8 mouse cellular contexts compared by ENCODE assay signal in the genomic region with DNA sequence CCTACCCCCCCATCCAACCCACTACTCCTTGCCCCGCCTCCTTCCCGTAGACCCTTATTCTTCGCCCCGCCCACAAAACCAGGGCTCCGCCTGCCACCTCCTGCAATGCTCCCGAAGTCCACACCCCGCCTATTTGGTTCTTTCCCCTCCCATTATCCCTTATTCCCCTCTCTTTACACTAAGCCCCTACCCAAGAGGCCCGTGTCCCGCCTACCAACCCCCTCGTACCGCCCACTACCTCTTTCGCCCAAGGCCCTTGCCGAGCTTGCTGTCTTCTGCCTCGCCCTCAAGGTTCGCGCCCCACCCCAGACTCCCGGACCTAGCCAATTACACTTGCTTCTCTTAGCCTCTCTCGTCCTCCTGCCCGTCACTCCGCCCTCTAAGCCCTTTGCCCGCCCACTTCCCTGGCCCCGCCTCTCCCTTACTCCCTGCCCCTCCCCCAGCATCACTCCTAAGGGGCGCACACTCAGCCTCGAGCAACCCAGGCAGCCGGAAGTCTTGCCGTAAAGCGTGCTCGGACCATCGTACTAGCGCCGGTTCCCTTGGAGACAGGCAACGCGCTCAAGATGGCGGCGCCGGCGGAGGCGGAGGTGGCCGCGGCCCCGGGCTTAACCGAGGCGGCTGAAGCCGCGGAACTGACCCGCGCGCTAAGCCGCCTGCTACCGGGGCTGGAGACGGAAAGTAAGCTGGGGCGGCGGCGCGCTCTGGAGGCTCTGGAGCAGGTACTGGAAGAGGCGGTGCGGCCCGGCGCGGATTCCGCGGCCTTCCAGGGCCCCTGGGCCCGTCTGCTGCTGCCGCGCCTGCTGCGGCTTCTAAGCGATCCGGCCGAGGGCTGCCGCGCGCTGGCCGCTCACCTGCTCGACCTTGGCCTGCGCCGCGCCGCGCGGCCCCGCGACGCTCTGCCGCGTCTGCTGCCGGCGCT. TPM values are rescaled to one million over a fixed set of nuclear protein-coding genes. Genes with fewer than 3 reads are reported as not detected.
DNase-seq lines count a peak whose midpoint lies in the region; ATAC-seq lines count a peak whose summit lies in the region.

Gene Prkar1b (minus strand): TSS at position 321 of the 922 bp plus-strand sequence.
Gene Dnaaf5 (plus strand): TSS at position 543 of the 922 bp plus-strand sequence.

- peak within 1 kb of the TSS; percentile 91 for H3K4me3 ChIP-seq in hindbrain, embryonic 14.5 days (replicated peaks; ENCODE audit: low read length)

- H3K36me3 ChIP-seq in hindbrain, embryonic 14.5 days (replicated peaks; ENCODE audit: control insufficient read depth, insufficient read depth) = peaks cover 24% of the 10 kb centered on the region

- peak; percentile 100 for DNase-seq in R1 (ENCODE audit: low read depth, low spot score)
- DNase-seq in cerebellum, postnatal 25 days = peak; percentile 94 to 97
- peak; percentile 84 to 94 for DNase-seq in frontal cortex, postnatal 25 days (ENCODE audit: low spot score in 2 of 2)
- DNase-seq in hindbrain, embryonic 14.5 days (ENCODE audit: low spot score) = peak; percentile 96
- peak; percentile 95 for DNase-seq in layer of hippocampus, postnatal 36 days
- peak; percentile 98 for DNase-seq in lung, postnatal 36 days
- peak; percentile 99 for DNase-seq in retina, postnatal 1 day
- peak; percentile 91 to 95 for DNase-seq in urinary bladder, adult 18-20 months (ENCODE audit: low spot score in 2 of 2)

- WGBS in hindbrain, embryonic 14.5 days = under 1% methylated on average over 87 of the region's 87 CpGs

- no peaks in the 10 kb centered on the region for H3K27me3 ChIP-seq in hindbrain, embryonic 14.5 days (ENCODE audit: control insufficient read depth, insufficient read depth, low read length)

- H3K9me3 ChIP-seq in hindbrain, embryonic 14.5 days (ENCODE audit: control insufficient read depth, low read length) = no peaks in the 10 kb centered on the region

- peaks cover 17% of the 10 kb centered on the region for H3K4me1 ChIP-seq in hindbrain, embryonic 14.5 days (replicated peaks; ENCODE audit: control insufficient read depth, insufficient read depth, low read length)

- peak within 1 kb of the TSS; percentile 67; the same call in 1 of the 2 replicates for H3K27ac ChIP-seq in hindbrain, embryonic 14.5 days

- peak within 1 kb of the TSS; percentile 74 for H3K9ac ChIP-seq in hindbrain, embryonic 14.5 days

- peak within 1 kb of the TSS; percentile 95 for H3K4me2 ChIP-seq in hindbrain, embryonic 14.5 days (replicated peaks)

- ATAC-seq in hindbrain, embryonic 14.5 days (ENCODE audit: low FRiP score) = peak; percentile 96

RNA-seq across cellular contexts. Expression of gene Prkar1b, which starts in this region (rescaled TPM):
- polyA plus RNA-seq in hindbrain, embryonic 14.5 days (2014; fragmentation: Nextera tagmentation; extraction: Ambion mirVana) = 215 and 239 TPM in 2 replicates
- 100 to 1,000 TPM; 397 to 416 TPM for total RNA-seq in layer of hippocampus, postnatal 36 days (2021)

RNA-seq across cellular contexts. Expression of gene Dnaaf5, which starts in this region (rescaled TPM):
- 3.6 and 4.5 TPM in 2 replicates for polyA plus RNA-seq in hindbrain, embryonic 14.5 days (2014; fragmentation: Nextera tagmentation; extraction: Ambion mirVana)
- total RNA-seq in layer of hippocampus, postnatal 36 days (2021) = 1 to 10 TPM; 8.0 to 8.4 TPM

Comparison
In these comparisons a context has a peak if more than half of its experiments do, and no peak if none do; other contexts are left out.
1. Peak in every context shown above with its lines: DNase-seq, ATAC-seq, H3K4me3 ChIP-seq and H3K27ac ChIP-seq.